Mouse (Mus musculus) thymus, postnatal 25 days (tissue): ENCODE data around the gene Ube4b.

ENCODE experiments used
- DNase-seq: peaks from one replicate; pipeline ENCODE4 v3.0.0; 2022

The Ube4b gene

DNA sequence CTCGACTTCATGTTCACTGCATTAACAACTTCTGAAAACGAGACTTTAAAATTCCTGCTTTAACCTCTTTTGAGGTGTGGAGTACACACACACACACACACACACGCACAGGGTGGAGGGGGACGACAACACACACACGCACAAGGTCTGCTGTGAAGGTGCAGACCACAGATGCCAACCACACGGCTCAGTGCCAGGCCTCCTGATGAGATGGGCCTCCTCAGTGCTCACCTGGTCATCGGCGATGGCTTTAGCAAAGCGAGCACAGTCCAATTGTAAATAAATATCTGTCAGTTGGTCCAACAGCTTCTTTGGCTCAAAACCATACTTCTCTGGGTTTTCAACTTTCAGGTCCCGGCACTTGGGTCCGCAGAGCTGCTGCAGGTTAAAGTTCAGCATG lies 91.7 kb downstream of the Ube4b start:
- no peak for DNase-seq

DNA sequence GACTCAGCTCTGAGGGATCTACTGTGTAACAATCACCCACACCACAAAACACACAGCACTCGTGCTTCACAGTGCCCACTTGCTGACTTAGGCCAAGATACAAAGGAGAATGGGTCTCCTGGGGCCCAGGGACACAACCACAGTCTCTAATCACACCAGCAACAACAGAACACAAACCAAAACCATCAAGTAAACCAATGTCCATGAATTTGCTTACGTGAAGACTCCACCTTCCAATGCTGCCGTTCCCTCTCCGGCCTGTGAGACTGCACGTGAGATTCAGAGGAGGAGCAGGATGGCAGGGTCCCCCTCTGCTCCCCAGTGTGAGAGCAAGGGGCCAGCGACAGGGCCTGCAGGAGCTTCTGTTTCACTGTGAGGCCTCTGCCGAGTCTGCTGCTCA lies 93.8 kb downstream of the Ube4b start:
- DNase-seq = no peak

DNA sequence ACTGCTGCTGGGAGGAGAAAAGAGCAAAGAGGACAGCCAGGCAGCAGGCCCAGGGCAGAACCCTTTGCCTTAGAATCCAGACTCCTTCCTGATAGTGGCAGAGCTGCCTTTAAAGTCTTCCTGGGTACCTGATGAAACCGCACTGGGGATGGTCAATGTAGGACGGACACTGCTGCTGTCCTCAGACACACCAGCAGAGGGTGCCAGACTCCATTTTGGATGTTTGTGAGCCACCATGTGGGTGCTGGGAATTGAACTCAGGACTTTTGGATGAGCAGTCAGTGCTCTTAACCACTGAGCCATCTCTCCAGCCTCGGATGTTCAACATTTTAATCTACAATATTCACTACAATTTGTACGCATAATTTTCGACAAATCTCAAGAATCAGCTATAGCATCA lies 96.1 kb downstream of the Ube4b start:
- no peak for DNase-seq

DNA sequence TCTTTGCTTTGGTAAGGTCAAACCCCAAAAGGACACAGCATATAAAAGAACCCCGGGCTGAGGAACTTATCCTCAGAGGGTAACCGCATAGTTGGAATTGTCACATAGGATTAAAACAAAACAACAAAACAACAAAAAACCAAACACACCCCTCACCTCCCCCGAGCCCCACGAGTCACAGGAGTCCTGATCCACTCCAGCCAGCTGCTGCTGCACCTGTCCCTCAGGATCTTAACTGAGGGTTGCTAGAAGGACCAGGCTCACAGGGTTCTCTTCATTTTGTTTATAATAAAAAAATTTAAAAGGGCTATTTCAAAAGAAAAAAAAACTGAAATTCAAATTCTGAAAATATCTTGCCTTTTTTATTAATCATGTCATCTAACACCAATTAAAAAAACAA lies 97.8 kb downstream of the Ube4b start:
- DNase-seq = no peak

DNA sequence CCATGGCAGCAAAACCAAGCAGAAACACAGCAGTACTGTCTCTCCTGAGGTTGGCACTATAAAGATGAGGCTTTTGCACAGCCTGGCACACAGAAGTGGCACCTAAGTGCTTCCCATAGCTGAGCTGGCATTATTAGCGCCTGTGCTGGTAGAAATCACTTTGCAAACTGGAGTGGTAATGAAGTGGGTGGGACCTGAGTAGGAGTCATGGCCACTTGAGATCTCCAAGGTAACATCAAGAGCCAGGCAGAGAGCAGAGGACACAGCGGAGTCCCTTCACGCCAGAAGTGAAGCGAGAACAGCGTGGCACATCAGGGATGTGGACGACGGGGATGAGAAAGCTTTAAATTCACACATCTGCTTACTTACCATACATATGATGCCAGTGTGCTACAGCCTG lies 99.3 kb downstream of the Ube4b start:
- no peak for DNase-seq

DNA sequence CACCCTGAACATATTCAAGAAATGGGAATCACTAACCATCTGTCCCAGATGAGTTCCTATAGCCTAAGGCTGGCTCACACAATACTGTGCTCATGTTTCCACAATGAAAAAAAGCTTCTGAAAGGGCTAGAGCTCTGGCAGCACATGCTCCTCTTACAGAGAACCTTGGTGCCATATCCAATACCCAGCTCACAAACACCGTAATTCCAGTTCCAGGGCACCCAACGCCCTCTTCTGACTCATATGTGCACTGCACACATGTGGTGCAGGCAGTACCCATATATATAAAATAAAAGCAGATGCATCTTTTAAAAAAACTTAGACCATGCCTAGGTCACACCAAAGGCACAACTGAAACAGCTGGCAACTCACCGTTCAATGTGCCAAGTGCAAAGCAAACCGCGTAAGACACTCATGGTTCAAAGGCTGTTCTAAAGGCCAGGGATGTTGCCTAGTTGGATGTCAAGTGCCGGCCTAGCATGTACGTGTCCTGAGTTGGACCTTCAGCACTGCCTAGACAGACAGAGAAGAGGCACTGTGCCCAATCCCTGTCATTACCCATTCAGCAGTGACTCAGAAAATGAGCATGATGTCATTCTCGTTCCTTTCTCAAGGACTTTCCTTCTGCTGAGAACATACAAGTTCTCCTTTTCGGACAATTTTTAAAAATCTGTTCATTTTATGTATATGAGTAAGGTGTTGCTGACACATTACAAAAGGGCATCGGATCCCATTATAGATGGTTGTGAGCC lies 101.0 kb downstream of the Ube4b start:
- no peak for DNase-seq

DNA sequence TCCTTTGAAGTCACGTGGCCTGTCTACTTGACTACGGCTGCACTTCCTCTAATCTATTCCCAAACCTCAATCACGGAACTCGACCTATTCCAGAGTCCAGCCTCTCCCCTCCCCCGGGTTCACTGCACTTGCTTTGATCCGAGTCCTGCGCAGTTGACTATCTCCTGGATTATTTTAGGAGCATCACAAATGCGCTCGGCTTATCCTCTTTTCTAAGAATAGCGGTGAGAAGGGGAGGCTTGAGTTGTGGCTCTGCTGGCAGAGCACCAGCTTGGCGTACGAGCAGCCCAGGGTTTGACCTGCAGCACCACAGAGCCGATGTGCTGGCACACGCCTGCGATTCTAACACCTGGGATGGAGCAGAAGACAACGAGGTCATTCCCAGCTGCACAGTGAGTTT lies 102.8 kb downstream of the Ube4b start:
- no peak for DNase-seq

DNA sequence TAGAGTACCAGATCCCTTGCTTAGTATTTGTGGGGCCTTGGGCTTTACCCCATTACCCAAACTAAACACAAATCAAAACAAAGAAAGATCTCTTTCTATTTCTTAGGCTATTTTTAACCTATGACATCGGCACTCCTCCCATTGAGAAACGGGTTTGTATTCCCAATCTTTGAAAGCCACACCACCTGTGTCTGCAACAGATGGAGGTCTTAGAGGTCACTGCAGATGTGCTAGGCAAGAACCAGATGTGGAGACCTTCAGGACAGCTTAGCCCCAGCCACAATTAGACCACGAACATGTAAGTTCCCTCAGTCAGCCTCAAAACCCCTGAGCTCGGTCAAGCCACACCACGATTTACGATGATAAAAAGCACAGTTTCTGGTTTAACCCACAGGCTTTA lies 103.8 kb downstream of the Ube4b start:
- no peak for DNase-seq

DNA sequence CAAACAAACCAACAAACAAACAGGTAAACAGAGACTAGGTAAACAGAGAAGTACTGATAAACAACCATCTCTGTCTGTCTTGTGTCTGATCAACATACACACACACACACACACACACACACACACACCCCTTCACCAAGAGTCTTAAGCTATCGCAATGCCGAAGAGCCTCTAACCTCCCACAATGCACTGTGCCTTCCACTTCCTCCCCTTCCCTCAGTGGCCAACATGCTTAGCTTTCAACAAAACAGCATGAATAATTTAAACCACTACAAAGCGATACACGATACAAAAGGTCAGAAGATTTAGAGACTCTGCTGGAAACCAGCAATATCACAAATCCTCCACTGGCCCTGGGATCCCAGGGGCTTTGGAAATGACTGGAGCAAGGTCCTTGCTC lies 104.3 kb downstream of the Ube4b start:
- DNase-seq = peak; percentile 8

DNA sequence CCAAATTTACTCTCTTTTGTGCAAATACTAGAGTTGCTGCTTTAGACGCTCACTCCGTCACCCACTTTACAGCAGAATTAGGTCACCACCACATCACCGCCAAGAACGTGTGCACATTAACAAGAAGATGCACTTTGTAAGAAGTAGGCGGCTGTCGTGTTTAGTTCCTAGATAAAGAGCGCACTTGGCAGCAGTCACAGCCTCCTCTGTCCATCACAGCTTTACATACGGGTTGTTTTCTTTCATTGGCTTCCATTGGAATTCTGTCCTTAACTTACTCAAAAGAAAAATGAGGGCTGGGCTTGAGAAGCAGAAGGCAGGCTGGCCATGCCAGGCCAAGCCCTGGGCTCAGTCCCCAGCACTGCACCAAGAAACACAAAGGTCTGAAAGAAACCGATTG lies 107.5 kb downstream of the Ube4b start:
- DNase-seq = no peak

DNA sequence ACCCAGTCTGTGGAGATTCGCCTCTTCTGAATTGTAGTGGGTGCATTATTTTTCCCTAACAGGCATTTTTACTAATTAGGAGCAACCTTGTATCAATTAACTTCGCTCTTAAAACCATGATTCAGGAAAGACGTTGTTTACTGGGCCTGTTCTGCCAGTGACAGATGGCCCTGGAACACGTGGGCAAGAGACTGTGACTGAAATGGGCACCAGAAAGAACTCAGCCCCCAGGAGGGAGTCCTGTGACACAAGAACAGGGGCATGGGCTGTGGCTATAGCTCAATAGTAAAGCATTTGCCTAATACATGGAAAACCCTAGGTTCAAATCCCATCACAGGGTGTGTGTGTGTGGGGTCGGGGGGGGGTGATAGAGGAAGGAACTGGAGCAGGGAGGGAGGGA lies 109.2 kb downstream of the Ube4b start:
- no peak for DNase-seq

DNA sequence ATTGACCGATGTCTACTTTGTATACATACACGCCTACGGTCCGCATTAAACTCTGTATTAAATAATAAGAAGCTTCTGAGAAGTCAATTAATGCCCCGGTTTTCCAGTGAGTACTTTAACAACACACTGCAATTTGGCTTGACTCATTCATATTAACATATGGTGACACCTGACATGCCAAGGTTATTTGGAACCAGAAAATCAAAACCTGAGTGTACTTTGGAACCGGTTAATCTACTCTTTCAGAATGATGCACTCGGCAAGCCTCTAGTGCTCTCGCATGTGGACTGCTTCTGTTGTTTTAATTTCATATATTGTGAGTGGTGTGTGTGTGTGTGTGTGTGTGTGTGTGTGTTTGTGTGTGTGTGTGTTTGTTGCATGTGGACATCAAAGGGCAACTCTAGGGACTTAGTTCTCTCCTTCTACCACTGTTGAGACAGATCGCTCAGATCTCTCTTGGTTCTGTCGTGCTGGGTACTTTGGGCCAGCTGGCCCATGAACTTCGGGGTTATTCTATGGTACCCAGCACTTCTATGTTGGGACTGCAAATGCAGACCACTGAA lies 112.2 kb downstream of the Ube4b start:
- no peak for DNase-seq

DNA sequence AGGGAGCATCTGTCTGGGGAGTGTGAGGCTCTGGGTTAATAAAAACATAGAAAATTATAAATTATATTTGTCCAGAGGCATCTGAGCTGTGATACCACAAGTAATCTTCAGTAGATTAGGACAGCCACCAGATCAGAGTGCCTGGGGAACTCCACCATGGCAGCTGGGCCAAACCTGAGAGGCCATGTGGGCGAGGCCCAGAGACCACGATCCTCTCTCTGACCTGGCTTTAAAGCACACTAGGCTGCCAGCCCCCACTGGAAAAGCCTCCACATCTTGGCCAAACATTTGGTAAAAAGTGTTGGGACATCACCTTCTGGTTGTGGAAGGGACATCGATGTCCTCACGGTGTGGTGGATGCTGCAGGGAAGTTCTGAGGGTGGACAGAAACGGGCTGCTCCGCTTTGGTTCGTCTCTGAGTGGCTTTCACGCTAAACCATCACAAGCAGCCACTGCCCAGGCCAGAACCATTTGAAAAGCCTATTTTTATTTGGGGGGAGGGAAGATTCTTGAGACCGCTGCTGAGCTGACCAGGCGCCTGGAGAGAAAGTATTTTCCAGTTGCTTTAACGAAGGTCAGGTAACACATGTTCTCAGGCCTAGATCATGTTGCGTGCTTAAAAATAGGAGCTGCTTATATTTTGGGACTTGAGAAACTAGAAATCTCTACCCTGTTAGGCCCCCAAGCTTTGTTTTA lies 112.8 kb downstream of the Ube4b start:
- DNase-seq = no peak

DNA sequence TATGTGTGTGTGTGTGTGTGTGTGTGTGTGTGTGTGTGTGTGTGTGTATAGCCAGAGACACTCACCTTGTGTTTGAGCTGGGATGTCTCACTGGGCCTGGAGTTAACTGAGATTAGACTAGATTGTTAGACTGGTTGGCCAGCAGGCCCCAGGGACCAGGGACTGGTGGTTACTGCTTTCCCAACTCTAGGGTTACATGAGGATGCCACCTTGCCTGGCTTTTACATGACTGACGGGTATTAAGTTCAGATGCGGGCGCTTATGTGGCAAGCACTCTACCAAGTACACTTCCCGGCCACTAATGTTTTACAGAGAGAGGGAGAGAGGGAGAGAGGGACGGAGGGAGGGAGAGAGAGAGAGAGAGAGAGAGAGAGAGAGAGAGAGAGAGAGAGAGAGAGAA lies 114.6 kb downstream of the Ube4b start:
- no peak for DNase-seq

DNA sequence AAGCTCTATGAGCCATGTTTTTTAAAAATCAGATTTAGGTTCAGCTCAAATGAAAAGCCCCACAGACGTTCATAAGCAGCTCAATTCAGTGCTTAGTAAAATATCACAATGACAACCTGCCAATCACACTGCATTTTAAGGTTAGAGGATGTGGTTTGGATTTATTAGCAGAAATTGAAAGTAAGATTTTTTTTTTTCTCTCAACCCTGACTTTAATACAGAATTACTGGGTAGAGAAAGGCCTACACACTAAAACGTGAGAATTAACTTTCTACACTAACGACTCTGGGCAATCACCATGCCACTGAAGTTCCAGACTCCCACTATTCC lies 118.1 kb downstream of the Ube4b start:
- no peak for DNase-seq

DNA sequence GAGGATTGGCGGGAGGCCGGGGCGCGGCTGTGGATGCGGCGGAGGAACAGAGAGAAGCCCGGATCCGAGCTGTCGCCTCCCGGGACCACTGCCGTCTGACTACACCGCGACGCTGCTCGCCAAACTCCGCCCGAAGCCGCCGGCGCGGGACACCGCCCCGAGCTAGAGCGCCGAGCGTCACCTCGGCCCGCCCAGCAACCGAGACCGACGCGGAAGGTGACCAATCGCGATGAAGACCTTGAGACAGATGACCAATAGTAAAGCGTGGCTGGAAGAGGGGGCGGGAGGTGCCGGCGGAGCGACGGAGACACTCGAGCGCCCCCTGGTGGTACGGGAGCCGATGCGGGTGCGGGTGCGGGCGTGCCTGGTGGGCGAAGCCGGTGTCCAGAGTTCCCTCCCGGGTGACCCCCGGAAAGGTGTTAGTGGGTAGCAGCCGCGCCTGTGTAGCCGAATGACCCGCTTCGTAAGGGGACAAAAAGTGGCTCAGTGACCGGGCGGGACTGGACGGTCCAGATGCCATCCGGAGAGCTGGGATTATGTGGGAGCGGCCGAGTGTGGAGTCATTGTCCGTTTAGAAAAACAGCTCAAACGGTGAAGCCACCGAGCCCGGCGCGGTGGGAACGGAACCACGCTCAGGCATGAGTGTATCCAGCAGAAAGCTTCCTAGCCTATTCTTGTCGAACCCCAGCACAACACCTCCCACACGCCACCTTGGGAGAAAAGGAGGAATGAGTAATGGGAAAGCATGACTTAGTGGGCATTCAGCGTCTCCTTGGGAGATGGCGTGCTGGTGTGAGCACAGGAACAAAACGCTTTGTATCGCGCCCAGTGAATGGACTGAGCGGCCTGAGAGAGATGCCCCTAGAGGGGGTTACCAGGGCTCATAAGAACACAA lies 118.7 kb downstream of the Ube4b start, which contains the start of gene Kif1b:
Gene Kif1b, minus strand, starts transcription at position 98 of the 895 bp plus-strand sequence.
- peak; percentile 99 for DNase-seq

DNA sequence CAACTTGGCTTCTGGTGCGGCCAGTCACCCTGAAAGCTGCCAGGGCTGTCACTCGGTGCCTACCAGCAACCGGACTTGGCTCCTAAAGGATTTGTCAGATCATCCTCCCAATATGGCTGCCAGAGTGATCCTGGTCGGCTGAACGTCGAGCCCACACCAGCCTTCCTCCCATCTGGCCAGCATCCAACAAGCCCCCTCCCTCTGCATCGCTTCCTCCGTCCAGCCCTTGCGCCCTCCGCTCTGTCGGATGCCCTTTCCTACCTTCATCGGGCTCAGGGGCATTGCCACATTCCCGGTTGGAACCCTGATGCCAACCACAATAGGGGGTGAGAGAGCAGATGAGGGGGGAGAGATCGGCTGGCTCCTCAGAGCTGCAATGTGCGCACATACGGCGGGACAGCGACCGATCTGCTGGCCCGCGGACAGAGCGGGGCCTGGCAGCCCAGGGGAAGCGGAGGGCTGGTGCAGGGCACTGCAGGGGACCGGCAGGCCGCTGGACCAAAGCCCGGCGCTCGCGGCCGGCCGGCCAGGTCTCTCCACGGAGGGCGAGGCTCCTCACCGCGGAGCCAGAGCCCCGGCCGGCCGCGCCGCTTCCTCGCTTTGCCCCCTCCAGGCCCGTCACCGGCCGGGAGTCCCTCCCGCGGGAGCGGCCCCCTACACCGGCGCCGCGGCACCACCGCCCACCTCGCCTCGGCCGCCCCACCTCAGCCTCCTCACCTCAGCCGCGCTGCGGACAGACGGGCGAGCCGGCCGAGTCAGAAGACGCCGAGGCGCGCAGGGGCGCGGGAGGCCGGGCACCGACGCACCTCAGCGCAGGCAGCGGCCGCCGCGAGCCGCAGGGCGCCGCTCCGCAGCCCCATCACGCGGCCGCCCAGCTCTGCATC lies 119.6 kb downstream of the Ube4b start:
- peak; percentile 7 for DNase-seq

DNA sequence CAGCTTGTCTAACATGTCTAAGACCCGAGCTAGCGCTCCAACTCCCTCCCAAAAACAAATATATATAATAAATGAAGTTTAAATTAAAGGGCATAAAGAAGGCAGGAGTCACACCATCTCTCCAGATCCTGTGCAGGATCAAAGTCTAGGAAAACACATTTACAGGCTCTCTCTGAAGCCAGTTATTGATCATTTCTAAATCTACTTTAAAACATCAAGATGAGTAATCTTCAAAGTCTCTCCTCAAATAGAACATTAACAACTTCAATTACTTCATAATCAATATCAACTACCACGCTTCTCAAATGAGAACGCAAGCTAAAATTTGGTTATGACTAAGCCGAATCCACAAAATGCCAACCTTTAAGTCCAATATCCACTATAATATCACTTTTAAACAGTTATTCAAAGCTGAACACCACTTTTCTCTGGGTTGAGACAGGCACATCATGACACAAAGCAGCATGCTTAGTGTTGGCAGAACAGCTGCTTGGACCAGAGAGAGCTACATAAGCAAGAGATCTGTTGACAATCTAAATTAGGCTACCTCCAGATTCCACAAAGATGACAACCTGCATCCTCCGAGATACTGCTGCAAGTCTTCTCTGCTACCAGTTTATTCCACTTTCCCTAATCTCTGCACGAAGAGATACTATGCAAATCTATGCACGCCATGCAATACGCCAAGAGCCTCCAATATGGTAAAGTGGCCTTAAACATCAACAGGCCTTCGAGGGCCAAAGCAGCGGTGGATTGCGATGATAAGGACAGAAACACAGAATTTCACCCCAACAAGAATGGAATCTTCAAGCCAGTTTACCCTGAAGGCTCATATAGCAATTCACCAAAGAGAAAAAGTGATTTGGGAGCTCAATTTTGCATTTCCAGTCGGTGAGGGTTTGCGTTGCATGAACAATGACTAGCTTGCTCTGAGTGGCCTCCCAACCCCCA lies 120.5 kb downstream of the Ube4b start:
- no peak for DNase-seq

DNA sequence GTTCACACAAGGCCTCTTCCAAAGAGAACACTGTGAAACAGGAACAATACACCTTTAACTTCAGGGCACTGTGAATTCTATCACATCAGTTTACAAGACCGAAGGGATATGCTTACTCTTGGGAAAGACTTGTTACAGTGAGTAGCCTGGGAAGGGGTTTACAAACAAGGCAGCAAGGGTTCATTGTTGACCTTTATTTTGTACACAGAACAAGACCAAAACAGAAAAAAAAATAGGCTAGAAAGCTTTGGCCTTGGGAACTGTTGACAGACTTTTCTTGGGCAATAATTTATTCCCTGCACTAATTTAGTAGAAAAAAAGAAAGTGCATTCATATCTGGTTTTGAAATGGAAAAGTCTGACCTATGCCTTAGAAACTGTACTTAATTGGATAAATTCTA lies 122.1 kb downstream of the Ube4b start:
- DNase-seq = no peak

DNA sequence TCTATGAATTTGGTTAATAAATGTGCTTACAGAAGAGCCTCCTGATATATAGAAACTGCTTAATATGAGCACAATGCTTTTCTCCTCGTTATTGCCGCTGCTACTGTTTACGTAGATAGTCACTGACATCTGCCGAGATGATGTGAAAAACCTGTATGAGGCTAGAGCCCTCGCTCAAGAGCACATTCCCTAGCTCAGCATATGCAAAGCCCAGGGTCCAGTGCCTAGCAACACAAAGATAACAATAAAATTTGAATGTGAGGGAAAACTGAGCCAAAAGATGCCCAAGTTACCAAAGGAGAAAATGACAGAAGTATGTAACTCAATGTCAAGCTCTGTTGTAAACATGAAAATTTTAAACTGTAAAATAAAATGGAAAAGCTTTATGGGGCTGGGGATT lies 123.0 kb downstream of the Ube4b start:
- DNase-seq = no peak

DNA sequence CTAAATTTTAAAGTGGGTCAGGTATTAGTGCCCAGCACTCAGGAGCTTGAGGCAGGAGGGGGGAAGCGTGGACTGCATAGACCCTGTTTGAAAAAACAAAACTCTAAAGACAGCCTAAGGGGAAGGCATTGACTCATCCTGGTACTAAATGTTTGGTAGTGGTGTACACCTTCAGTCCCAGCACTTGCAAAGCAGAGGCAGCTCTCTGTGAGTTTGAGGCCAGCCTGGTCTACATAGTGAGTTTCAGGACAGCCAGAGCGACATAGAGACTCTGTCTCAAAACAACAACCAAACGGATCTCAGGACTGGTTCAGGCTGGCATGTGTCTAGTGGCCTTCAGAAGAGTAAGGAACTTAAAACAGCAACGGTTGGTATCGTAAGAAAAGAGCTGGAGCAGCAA lies 123.8 kb downstream of the Ube4b start:
- DNase-seq = no peak
